Mouse (Mus musculus) intestine, embryonic 16.5 days (tissue): Measurements from ENCODE around the gene Cyp4f37. TPM values are rescaled to one million over a fixed set of nuclear protein-coding genes. Genes with fewer than 3 reads are reported as not detected.
A peak's percentile ranks its signal among the peaks of the same experiment; 100 is the strongest.
"Not testable (repeated sequence)": the region's sequence is repeated elsewhere in the genome, so short reads cannot be mapped to it uniquely, and the experiment has no call there.

Experiments
- ATAC-seq: fragments of 200-750 bp; cut with Nextera tagmentation; 2 replicates; pipeline ENCODE4 v1.8.0; 2017; ENCODE audit warnings: moderate TSS enrichment, moderate library complexity
- H3K27ac ChIP-seq: fragments of 300-500 bp; sonication (generic); 2 replicates; pipeline ENCODE4 v1.5.1; 2014; ENCODE audit warnings: mild to moderate bottlenecking, low read length
- H3K27me3 ChIP-seq: fragments of 300-500 bp; sonication (generic); replicated peaks from 2 replicates; pipeline ENCODE4 v1.6.1; 2014; ENCODE audit warnings: low read length, control low read depth, mixed read lengths; ENCODE audit not compliant: control insufficient read depth, insufficient read depth
- H3K36me3 ChIP-seq: fragments of 300-500 bp; sonication (generic); 2 replicates; pipeline ENCODE4 v1.6.1; 2014; ENCODE audit warnings: low read length, control low read depth; ENCODE audit not compliant: control insufficient read depth, insufficient read depth
- H3K4me1 ChIP-seq: fragments of 300-500 bp; sonication (generic); 2 replicates; pipeline ENCODE4 v1.6.1; 2014; ENCODE audit warnings: low read length, control low read depth, mixed read lengths; ENCODE audit not compliant: control insufficient read depth, insufficient read depth
- H3K4me2 ChIP-seq: fragments of 300-500 bp; sonication (generic); 2 replicates; pipeline ENCODE4 v1.6.1; 2014; ENCODE audit warnings: low read depth, low read length, control low read depth
- H3K4me3 ChIP-seq: fragments of 300-500 bp; sonication (generic); 2 replicates; pipeline ENCODE4 v1.5.1; 2014; ENCODE audit warnings: mild to moderate bottlenecking, low read length
- H3K9ac ChIP-seq: fragments of 300-500 bp; sonication (generic); 2 replicates; pipeline ENCODE4 v1.6.1; 2014; ENCODE audit warnings: low read depth, low read length
- H3K9me3 ChIP-seq: fragments of 300-500 bp; sonication (generic); 2 replicates; pipeline ENCODE4 v1.6.1; 2016; ENCODE audit warnings: low read length, control low read depth; ENCODE audit not compliant: control insufficient read depth
- WGBS: fragments of 180-500 bp; shearing (Covaris S2); extraction: QIAGEN DNeasy Blood & Tissue Kit; methylation state at CpG from one replicate; pipeline ENCODE4 v1.1.7; 2014; 5-methylcytosine and 5-hydroxymethylcytosine counted together
- polyA plus RNA-seq: library from polyadenylated mRNA; unstranded; fragments of >200 nt; fragmentation: Nextera tagmentation; extraction: Ambion mirVana; gene quantifications from 2 replicates; pipeline ENCODE4 v1.2.1, GENCODE M21; 2015

The Cyp4f37 gene
- polyA plus RNA-seq: not detected in 2 replicates

- H3K9me3 ChIP-seq, H3K4me2 ChIP-seq, H3K9ac ChIP-seq, H3K27ac ChIP-seq, H3K36me3 ChIP-seq, H3K4me3 ChIP-seq, H3K4me1 ChIP-seq, H3K27me3 ChIP-seq: not testable (repeated sequence)
- ATAC-seq: peak; percentile 46; the same call in 1 of the 2 replicates
- 59% methylated on average over 4 of the region's 4 CpGs for whole genome bisulfite sequencing
These were observed at the start of gene Cyp4f37 for GRCm38 (mm10) chr17:32621018-32621417. Cyp4f37 (plus strand) TSS chr17:32621309.

DNA sequence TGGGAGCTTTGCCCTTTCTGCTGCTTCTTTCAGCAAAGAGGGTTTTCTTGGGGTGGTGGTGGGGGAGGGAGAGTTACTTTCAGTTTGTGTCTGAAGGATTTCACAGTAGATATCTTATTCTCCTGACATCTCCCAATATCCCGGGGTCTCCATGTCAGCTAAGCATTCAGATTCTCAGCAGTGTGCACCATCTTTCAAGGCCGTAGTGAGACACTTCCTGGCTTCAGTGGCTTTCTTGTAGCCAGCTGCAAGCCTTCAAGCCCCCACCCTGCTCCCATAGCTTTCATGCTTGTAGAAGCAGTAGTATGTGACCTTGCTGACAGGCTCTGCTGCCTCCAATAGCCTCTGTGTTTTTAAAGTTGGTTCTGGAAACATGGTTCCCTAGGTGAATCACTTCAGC is 47.8 kb upstream of the Cyp4f37 start:
- H3K9ac ChIP-seq, H3K4me3 ChIP-seq, H3K4me1 ChIP-seq, H3K27me3 ChIP-seq, ATAC-seq, H3K27ac ChIP-seq, H3K9me3 ChIP-seq, H3K36me3 ChIP-seq, H3K4me2 ChIP-seq: not testable (repeated sequence)
- 64% methylated on average over 2 of the region's 2 CpGs for WGBS

DNA sequence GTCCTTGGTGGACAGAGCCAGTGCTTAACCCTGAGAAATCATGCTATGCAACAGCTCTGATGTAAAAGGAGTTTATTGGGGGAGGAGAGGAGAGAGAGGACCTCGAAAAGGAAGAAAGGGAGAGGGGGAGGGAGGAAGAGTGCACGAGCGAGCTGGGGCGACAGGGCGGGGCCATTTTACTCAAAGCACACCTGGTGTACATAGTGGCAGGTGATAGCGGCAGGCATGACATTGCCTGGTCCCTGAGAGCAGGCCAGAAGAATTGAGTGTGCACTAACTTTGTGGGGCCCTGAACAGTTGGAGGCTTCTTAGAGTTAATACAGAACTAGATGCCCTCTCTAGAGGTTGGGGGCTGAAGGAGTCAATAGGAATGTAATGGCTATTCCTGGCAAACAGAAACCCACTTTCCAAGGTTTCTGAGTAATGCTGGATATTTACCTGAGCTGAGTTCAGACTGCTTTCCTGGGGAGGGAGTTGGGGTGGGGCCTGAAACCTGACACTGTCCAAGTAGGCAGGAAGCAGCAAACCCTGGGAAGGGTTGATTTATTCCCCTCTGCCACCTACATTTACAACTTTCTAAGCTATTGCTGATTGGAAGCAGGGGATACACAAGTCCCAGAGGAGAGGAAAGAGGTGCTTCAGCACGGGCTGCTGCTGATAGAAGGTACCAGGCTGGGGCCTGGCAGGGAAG is 43.5 kb upstream of the Cyp4f37 start:
- H3K9ac ChIP-seq: no peak overlapping the region
- peak overlapping the region; percentile 9; the same call in 1 of the 2 replicates for H3K4me2 ChIP-seq
- H3K9me3 ChIP-seq: no peaks in the 10 kb centered on the region
- 38% methylated on average over 7 of the region's 7 CpGs for WGBS
- H3K4me3 ChIP-seq: no peak overlapping the region
- 0 out of 2 replicates have a peak, but pooled peaks cover 3% of the 10 kb centered on the region for H3K4me1 ChIP-seq
- no peaks in the 10 kb centered on the region for H3K27me3 ChIP-seq
- H3K27ac ChIP-seq: peak overlapping the region; percentile 68
- H3K36me3 ChIP-seq: no peaks in the 10 kb centered on the region
- peak; percentile 95 for ATAC-seq

GRCm38 (mm10) chr17:32596494-32596893 is 24.6 kb upstream of the Cyp4f37 start:
- Histone ChIP-seq H3K9me3 (0 out of 2 replicates have a peak, but pooled peaks cover 6% of the 10 kb centered on the region), H3K4me2 (no peak overlapping the region), H3K9ac (no peak overlapping the region), H3K36me3 (no peaks in the 10 kb centered on the region), H3K27me3 (no peaks in the 10 kb centered on the region), H3K27ac (no peak overlapping the region), H3K4me3 (no peak overlapping the region), H3K4me1 (no peaks in the 10 kb centered on the region)
- WGBS: 93% methylated on average over 18 of the region's 18 CpGs
- ATAC-seq: no peak

GRCm38 (mm10) chr17:32608055-32608454 is 13.1 kb upstream of the Cyp4f37 start:
- Histone ChIP-seq H3K9me3 (no peaks in the 10 kb centered on the region), H3K4me1 (no peaks in the 10 kb centered on the region), H3K36me3 (no peaks in the 10 kb centered on the region), H3K4me2 (no peak overlapping the region), H3K9ac (no peak overlapping the region), H3K27me3 (no peaks in the 10 kb centered on the region), H3K27ac (no peak overlapping the region), H3K4me3 (no peak overlapping the region)
- no peak for ATAC-seq
- WGBS: 73% methylated on average over 1 of the region's 1 CpGs

DNA sequence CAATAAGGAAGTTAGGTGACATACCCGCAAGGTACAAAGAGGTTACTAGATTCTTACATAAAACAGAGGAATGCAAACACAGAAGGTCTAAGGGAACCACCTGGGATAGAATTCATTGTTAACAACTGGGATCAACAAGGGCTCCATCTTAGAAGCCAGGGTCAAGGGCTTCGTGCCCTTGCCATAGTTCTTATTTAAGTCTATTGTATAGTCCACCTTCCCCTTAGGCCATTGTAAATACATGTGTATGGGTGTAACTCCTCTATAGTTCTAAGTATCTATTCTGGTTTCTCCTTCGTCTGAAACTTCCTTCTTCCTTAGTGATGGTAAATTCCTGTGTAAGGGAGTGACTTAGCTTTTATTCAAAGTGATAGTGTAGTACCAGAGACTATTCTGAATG is 10.9 kb upstream of the Cyp4f37 start:
- H3K4me3 ChIP-seq, H3K27me3 ChIP-seq, H3K9ac ChIP-seq, H3K4me1 ChIP-seq, H3K4me2 ChIP-seq, H3K36me3 ChIP-seq, ATAC-seq, H3K27ac ChIP-seq, H3K9me3 ChIP-seq: not testable (repeated sequence)
- WGBS: 75% methylated on average over 3 of the region's 3 CpGs

DNA sequence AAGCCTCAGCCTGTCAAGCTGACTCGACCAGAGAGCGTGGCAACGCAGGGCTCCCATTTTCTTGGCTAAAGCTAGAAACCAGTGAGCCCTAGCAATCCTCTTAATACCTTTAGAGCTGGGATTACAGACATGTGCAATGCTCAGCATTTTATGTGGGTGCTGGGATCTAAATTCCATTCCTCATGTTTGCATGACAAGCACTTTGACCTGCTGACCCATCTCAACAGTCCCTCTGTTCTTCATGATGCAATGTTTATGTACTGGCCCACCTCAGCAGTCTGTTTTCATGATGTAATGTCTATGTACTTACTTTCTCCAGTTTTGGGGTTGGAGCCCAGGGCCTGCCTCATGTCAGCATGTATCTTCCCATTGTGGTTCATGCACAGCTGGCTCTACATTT is 10.2 kb upstream of the Cyp4f37 start:
- H3K4me3 ChIP-seq: no peak overlapping the region
- H3K4me1 ChIP-seq: no peaks in the 10 kb centered on the region
- H3K27ac ChIP-seq: no peak overlapping the region
- H3K9ac ChIP-seq: no peak overlapping the region
- no peaks in the 10 kb centered on the region for H3K36me3 ChIP-seq
- no peak for ATAC-seq
- H3K4me2 ChIP-seq: no peak overlapping the region
- H3K9me3 ChIP-seq: no peaks in the 10 kb centered on the region
- H3K27me3 ChIP-seq: no peaks in the 10 kb centered on the region
- WGBS: 88% methylated on average over 3 of the region's 3 CpGs

DNA sequence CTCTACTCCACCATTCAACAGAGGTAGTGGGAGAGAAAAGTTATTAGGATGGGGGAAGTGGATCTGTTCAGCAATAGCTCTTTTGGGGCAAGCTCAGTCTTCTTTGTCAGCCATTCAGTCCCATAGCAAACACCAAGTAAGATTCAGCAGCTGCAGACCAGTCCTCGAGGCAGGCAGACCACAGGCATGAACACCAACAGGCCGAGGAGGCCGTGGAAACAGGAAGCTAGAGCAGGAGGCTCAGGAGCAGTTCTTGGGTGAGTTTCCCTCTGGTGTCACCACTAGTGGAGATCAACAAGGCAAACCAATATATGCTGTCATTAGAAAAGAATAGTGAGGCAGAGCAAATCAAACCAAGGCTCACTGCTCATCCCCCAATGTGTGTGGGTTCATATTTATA is 8.7 kb upstream of the Cyp4f37 start:
- no peak overlapping the region for H3K27ac ChIP-seq
- ATAC-seq: no peak
- no peak overlapping the region for H3K9ac ChIP-seq
- no peaks in the 10 kb centered on the region for H3K27me3 ChIP-seq
- no peak overlapping the region for H3K4me2 ChIP-seq
- H3K4me3 ChIP-seq: no peak overlapping the region
- 74% methylated on average over 3 of the region's 3 CpGs for WGBS
- H3K4me1 ChIP-seq: no peaks in the 10 kb centered on the region
- no peaks in the 10 kb centered on the region for H3K36me3 ChIP-seq
- H3K9me3 ChIP-seq: no peaks in the 10 kb centered on the region

- Histone ChIP-seq H3K27me3 (no peaks in the 10 kb centered on the region), H3K4me1 (no peaks in the 10 kb centered on the region), H3K9ac (no peak overlapping the region), H3K4me3 (no peak overlapping the region), H3K36me3 (no peaks in the 10 kb centered on the region), H3K9me3 (peaks cover 5% of the 10 kb centered on the region), H3K27ac (no peak overlapping the region), H3K4me2 (no peak overlapping the region)
- WGBS: 59% methylated on average over 1 of the region's 1 CpGs
- ATAC-seq: no peak
These were observed 3.9 kb upstream of the Cyp4f37 start for GRCm38 (mm10) chr17:32617252-32617651.

DNA sequence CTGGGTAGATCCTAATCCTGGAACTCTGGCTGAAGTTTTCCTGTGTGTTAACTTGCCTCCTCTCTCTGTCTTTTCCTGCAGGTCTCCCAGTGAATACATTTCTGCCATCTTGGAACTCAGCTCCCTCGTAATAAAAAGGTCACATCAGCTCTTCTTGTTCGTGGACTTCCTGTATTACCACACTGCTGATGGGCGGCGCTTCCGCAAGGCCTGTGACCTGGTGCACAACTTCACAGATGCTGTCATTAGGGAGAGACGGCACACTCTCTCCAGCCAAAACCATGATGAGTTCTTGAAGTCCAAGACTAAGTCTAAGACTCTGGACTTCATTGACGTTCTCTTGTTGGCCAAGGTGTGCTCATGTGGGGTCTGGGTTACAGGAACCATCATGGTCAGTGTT is 8.6 kb downstream of the Cyp4f37 start:
- not testable (repeated sequence) for H3K4me3 ChIP-seq, H3K36me3 ChIP-seq, H3K4me1 ChIP-seq, H3K27me3 ChIP-seq, H3K9me3 ChIP-seq, H3K9ac ChIP-seq, H3K27ac ChIP-seq, H3K4me2 ChIP-seq, ATAC-seq
- 85% methylated on average over 7 of the region's 7 CpGs for WGBS
